Mouse (Mus musculus) yolk sac, embryonic 10.5 days (tissue): ENCODE data around the gene Capn11.
"Not testable (repeated sequence)": the region's sequence is repeated elsewhere in the genome, so short reads cannot be mapped to it uniquely, and the experiment has no call there.

Experiments
- DNase-seq: peaks from one replicate; pipeline ENCODE4 v3.0.0-alpha.2; 2017; ENCODE audit warnings: low spot score

The Capn11 gene

GRCm38 (mm10) chr17:45628885-45629855 is 30.0 kb downstream of the Capn11 start:
- no peak for DNase-seq

DNA sequence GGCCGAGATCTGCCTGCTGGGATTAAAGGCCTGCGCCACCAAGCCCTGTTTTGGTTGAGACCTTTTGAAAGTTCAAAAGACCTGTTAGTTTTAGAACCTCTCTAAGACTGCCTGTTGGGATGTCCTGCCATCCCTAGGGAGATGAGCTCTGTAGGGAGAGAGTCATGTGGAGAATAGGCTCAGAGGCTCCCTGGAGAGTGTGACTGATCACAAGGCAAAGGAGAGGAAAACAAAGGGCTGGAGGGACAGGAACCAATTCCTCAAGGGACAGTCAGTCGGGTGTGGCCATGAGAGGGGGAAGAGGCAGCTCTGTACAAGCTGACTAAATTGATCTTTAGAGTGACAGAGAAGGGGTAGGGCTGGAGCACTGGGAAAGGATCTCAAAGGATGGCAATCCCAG is 31.0 kb downstream of the Capn11 start:
- DNase-seq = no peak

DNA sequence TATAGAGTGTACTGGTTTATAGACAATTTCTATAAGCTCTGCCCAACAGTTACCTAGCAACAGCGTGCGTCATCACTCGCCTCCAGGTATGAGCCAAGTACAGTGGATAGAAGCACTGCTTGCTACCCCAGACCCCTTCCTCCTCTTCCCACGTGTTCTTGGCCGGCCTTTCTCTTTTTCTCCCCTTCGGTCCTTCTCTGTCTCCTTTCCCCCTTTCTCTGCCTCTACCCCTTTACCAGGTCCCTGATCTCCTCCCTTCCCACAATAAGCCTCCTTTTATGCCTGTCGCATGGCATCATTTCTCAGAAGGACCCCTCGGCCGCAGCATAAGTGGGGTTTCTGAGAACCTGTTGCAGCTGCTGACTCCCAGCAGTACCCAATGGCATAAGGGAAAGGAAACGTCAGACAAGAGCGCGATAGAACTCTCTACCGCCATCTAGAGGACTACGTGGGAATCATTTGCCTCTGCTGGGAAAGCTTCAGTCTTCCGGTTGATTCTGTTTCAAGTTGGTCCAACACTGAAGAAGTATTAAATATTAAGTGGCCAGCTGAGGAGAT is 32.5 kb downstream of the Capn11 start:
- peak; percentile 54 for DNase-seq

GRCm38 (mm10) chr17:45623425-45623824 is 35.7 kb downstream of the Capn11 start:
- DNase-seq = not testable (repeated sequence)

GRCm38 (mm10) chr17:45619386-45620256 is 39.5 kb downstream of the Capn11 start:
- no peak for DNase-seq

DNA sequence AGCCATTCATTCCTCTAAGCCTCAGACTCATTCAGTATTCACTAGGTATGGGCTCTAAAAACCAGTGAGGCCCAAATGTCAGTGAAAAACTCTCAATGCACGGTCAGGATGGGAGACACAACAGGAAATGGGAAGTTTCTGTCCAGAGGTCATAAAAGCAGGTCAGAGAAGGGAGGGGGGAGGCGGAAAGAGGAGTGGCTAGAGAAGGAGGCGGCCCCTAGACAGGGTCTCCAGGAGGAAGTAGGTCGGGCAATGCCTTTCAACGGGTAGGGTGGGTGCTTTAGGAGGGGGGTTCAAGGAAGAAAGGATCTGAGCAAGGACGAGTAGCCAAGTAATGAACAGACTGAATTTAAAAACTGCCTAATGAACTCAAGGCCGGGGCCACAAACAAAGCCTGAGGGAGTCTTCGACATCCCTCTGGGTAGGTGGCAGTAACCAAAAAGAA is 40.2 kb downstream of the Capn11 start:
- peak; percentile 86 for DNase-seq

GRCm38 (mm10) chr17:45617655-45618054 is 41.5 kb downstream of the Capn11 start:
- no peak for DNase-seq

GRCm38 (mm10) chr17:45616679-45617078 is 42.4 kb downstream of the Capn11 start:
- no peak for DNase-seq

GRCm38 (mm10) chr17:45616046-45616650 is 43.0 kb downstream of the Capn11 start:
- no peak for DNase-seq

DNA sequence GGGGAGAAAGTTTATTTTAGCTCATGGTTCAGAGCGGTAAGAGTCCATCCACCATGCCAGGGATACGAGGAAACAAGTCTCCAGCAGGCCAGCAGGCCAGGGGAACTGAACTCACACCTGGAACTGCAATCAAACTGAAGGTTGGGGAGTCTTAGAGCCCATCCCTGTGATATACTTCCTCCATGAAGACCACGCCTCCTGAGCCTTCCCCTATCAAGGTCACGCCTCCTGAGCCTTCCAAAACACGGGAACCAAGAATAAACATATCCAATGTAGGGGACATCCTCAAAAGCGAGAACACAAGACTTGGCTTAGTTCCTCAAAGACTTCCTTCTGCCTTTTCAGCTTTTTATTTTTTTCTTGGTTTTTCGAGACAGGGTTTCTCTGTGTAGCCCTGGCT is 46.2 kb downstream of the Capn11 start:
- DNase-seq = no peak

DNA sequence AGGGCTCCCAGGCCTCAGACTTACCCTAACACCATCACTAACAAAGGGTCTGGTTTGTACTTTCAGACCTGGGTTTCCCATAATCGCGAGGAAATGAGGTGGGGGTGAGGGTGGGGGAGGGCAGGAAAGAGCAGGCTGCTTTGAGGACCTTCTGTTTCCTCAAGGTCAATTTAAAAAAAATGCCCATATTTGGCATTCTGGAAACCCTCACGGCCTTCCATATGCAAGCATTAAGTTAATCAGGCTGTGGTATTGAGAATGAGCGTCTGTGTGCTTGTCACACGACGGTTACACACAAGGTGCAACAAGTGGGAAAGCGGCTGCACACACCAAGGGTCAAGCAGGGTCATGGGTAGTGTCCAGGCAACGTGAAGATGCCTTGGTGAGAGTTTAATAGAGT is 47.1 kb downstream of the Capn11 start:
- no peak for DNase-seq

DNA sequence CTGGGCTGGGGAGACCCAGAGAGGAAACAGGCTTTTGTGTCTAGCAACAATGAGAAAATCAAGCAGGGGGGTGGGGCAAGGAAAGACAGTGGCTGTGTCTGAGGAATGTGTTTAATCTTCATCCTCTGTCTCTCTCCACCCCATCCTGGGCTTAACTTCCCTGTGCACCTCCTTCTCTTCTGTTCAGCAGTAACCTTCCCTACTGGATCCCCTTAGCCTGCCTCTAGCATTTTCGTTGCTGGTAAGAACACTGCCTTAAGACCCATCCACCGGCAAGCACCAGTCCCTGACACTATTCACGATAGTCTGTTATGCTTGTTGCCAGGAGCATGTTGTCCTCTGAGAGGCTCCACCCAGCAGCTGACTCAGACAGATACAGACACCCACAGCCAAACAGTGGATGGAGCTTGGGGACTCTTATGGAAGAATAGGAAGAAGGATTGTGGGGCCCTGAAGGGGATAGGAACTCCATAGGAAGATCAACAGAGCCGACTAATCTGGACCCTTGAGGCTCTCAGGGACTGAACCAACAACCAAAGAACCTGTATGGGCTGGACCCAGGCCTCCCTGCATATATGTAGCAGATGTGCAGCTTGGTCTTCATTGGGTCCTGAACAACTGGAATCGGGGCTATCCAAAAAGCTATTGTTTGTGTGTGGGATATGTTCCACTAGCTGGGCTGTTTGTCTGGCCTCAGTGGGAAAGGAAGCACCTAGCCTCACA is 48.8 kb downstream of the Capn11 start:
- DNase-seq = no peak

GRCm38 (mm10) chr17:45608396-45608795 is 50.7 kb downstream of the Capn11 start:
- no peak for DNase-seq

GRCm38 (mm10) chr17:45606992-45607879 is 51.9 kb downstream of the Capn11 start:
- DNase-seq = no peak

DNA sequence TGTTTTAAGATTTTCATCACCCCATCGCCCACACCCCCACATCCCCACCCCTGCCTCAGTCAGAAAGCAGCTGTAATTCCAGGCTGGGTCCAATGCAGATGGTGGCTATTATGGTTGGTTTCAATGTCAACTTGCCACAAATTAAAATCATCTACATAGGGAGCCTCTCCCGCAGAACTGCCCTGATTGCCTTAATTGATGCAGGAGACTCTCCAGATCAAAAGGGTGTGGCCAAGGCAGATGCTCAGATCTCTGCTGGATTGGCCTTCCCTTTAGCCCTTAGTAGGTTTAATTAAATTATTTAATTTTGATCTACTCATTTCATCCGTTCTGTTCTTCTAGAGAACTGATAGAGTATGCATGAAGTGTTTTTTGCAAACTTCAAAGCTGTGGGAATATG is 56.1 kb downstream of the Capn11 start:
- DNase-seq = no peak

GRCm38 (mm10) chr17:45601877-45602304 is 57.2 kb downstream of the Capn11 start, which contains the start of gene Mymx:
Gene Mymx (minus strand): TSS chr17:45602102.
- no peak for DNase-seq

- DNase-seq = no peak
Observed at GRCm38 (mm10) chr17:45601325-45601724, 57.8 kb downstream of the Capn11 start.

DNA sequence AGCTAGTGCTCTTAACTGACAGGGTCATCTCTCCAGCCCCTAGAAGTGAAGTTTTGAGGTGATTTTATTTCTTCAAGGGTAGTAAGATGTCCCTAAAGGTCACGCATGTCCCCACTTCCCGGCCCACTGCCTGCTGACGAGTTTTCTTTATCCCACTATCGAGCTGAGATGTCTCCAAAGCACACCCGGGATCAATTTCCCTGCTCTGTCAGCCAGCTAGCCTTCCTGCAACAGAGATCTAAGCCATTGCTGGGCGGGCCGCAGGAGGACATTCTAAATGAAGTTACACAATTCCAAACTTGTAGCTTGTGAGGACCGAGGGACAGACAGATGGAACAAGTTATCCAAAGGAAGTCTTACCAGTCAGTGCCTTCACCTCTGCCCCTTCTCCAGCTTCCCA is 58.9 kb downstream of the Capn11 start:
- DNase-seq = no peak

DNA sequence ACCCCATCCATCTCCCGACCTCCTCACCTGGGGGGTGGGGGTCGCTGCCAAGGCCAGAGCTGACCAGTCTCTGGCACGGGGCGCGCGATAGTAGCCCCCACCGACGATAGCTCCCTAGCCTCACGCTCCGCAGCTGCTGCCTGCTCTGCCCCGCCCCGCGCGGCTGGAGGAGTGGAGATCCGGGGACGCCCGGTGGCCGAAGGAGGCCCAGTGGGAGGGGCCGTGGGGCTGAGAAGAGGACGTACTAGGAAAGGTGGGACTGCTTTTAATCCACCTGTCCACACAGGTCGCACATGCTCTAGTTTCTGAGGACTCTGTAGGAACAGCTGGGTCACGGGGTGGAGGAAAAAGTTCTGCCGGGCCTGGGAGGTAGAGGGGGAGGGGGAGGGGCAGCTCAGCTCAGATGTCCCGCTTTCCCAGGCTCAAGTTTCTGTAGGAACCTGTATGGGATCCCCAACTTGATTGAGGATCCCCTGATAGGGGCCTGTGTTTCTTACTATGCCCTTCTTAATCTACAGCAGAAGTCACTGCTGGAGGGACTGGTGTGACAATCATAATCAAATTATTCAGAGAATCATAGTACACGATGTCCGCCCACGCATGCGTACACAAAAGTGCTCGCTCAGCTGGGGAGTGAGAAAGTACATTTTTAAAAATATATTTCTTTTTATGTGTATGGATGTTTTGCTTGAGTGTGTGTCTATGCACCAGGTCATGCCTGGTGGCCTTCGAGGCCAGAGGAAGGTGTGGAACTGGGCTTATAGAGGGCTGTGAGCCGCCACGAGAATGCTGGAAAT is 59.5 kb downstream of the Capn11 start, which contains the start of gene Slc29a1:
Slc29a1 (minus strand) TSS at position 161 of the 797 bp plus-strand sequence.
- DNase-seq = peak; percentile 51
